Mouse (Mus musculus): ENCODE data around the gene Atg4d. TPM values are rescaled to one million over a fixed set of nuclear protein-coding genes. Genes with fewer than 3 reads are reported as not detected.
"Not testable (repeated sequence)": the region's sequence is repeated elsewhere in the genome, so short reads cannot be mapped to it uniquely, and the experiment has no call there.

The Atg4d gene
- polyA plus RNA-seq (2012; ENCODE audit: insufficient read depth, insufficient read length, missing spikeins), result 10.8 and 11.8 TPM in 2 replicates

GRCm38 (mm10) chr9:21265000-21265561 is at the start of gene Atg4d:
Atg4d (plus strand) TSS chr9:21265293.
- H3K4me1 ChIP-seq (ENCODE audit: control insufficient read depth, insufficient read depth, low read length), result peaks cover 29% of the 10 kb centered on the region
- H3K27ac ChIP-seq (ENCODE audit: insufficient read depth, low read depth, low read length), result 0 out of 2 replicates have a peak within 1 kb of the TSS, but pooled peaks have one; percentile 8
- H3K4me3 ChIP-seq (ENCODE audit: insufficient read depth, low read length), result peak within 1 kb of the TSS; percentile 77
- peak; percentile 88 for TF ChIP-seq POLR2A (IDR thresholded peaks at IDR 0.05; ENCODE audit: borderline replicate concordance, low read depth, low read length)
- no peak for TF ChIP-seq CTCF (IDR thresholded peaks at IDR 0.05; ENCODE audit: low read depth, low read length)

- Histone ChIP-seq H3K27ac (ENCODE audit: insufficient read depth, low read depth, low read length) (no peak overlapping the region), H3K4me3 (ENCODE audit: insufficient read depth, low read length) (no peak overlapping the region), H3K4me1 (ENCODE audit: control insufficient read depth, insufficient read depth, low read length) (0 out of 2 replicates have a peak, but pooled peaks cover 2% of the 10 kb centered on the region)
- TF ChIP-seq POLR2A (IDR thresholded peaks at IDR 0.05; ENCODE audit: borderline replicate concordance, low read depth, low read length) (no peak), CTCF (IDR thresholded peaks at IDR 0.05; ENCODE audit: low read depth, low read length) (no peak)
These were observed 48.8 kb upstream of the Atg4d start for GRCm38 (mm10) chr9:21216050-21216841.

- Histone ChIP-seq H3K4me1 (ENCODE audit: control insufficient read depth, insufficient read depth, low read length) (peaks cover 8% of the 10 kb centered on the region; the same call in 1 of the 2 replicates), H3K27ac (ENCODE audit: insufficient read depth, low read depth, low read length) (no peak overlapping the region), H3K4me3 (ENCODE audit: insufficient read depth, low read length) (no peak overlapping the region)
- TF ChIP-seq CTCF (IDR thresholded peaks at IDR 0.05; ENCODE audit: low read depth, low read length), result no peak
- no peak for TF ChIP-seq POLR2A (IDR thresholded peaks at IDR 0.05; ENCODE audit: borderline replicate concordance, low read depth, low read length)
These were observed 45.3 kb upstream of the Atg4d start for GRCm38 (mm10) chr9:21219820-21220219.

- Histone ChIP-seq H3K4me3 (ENCODE audit: insufficient read depth, low read length) (peak overlapping the region; percentile 51), H3K4me1 (ENCODE audit: control insufficient read depth, insufficient read depth, low read length) (peaks cover 10% of the 10 kb centered on the region; the same call in 1 of the 2 replicates), H3K27ac (ENCODE audit: insufficient read depth, low read depth, low read length) (peak overlapping the region; percentile 87)
- TF ChIP-seq POLR2A (IDR thresholded peaks at IDR 0.05; ENCODE audit: borderline replicate concordance, low read depth, low read length) (no peak), CTCF (IDR thresholded peaks at IDR 0.05; ENCODE audit: low read depth, low read length) (peak; percentile 95)
These were observed 44.4 kb upstream of the Atg4d start for GRCm38 (mm10) chr9:21220490-21221382.

- TF ChIP-seq CTCF (IDR thresholded peaks at IDR 0.05; ENCODE audit: low read depth, low read length), result no peak
- TF ChIP-seq POLR2A (IDR thresholded peaks at IDR 0.05; ENCODE audit: borderline replicate concordance, low read depth, low read length), result no peak
- Histone ChIP-seq H3K4me1 (ENCODE audit: control insufficient read depth, insufficient read depth, low read length) (peaks cover 10% of the 10 kb centered on the region; the same call in 1 of the 2 replicates), H3K4me3 (ENCODE audit: insufficient read depth, low read length) (no peak overlapping the region), H3K27ac (ENCODE audit: insufficient read depth, low read depth, low read length) (peak overlapping the region; percentile 87)
These were observed 43.6 kb upstream of the Atg4d start for GRCm38 (mm10) chr9:21221383-21221929.

GRCm38 (mm10) chr9:21223490-21223889 is 41.6 kb upstream of the Atg4d start:
- H3K27ac ChIP-seq (ENCODE audit: insufficient read depth, low read depth, low read length); H3K4me3 ChIP-seq (ENCODE audit: insufficient read depth, low read length): not testable (repeated sequence)
- H3K4me1 ChIP-seq (ENCODE audit: control insufficient read depth, insufficient read depth, low read length), result peaks cover 17% of the 10 kb centered on the region

- H3K4me1 ChIP-seq (ENCODE audit: control insufficient read depth, insufficient read depth, low read length), result peaks cover 17% of the 10 kb centered on the region
- no peak for TF ChIP-seq CTCF (IDR thresholded peaks at IDR 0.05; ENCODE audit: low read depth, low read length)
- TF ChIP-seq POLR2A (IDR thresholded peaks at IDR 0.05; ENCODE audit: borderline replicate concordance, low read depth, low read length), result no peak
- H3K4me3 ChIP-seq (ENCODE audit: insufficient read depth, low read length), result no peak overlapping the region
- H3K27ac ChIP-seq (ENCODE audit: insufficient read depth, low read depth, low read length), result no peak overlapping the region
These were observed 41.2 kb upstream of the Atg4d start for GRCm38 (mm10) chr9:21223906-21224305.

- Histone ChIP-seq H3K4me3 (ENCODE audit: insufficient read depth, low read length) (peak overlapping the region; percentile 45), H3K4me1 (ENCODE audit: control insufficient read depth, insufficient read depth, low read length) (peaks cover 17% of the 10 kb centered on the region), H3K27ac (ENCODE audit: insufficient read depth, low read depth, low read length) (no peak overlapping the region)
- TF ChIP-seq POLR2A (IDR thresholded peaks at IDR 0.05; ENCODE audit: borderline replicate concordance, low read depth, low read length), result no peak
- TF ChIP-seq CTCF (IDR thresholded peaks at IDR 0.05; ENCODE audit: low read depth, low read length), result no peak
These were observed 40.3 kb upstream of the Atg4d start for GRCm38 (mm10) chr9:21224576-21225414.

- Histone ChIP-seq H3K4me1 (ENCODE audit: control insufficient read depth, insufficient read depth, low read length) (peaks cover 17% of the 10 kb centered on the region), H3K4me3 (ENCODE audit: insufficient read depth, low read length) (peak overlapping the region; percentile 45), H3K27ac (ENCODE audit: insufficient read depth, low read depth, low read length) (no peak overlapping the region)
- no peak for TF ChIP-seq POLR2A (IDR thresholded peaks at IDR 0.05; ENCODE audit: borderline replicate concordance, low read depth, low read length)
- TF ChIP-seq CTCF (IDR thresholded peaks at IDR 0.05; ENCODE audit: low read depth, low read length), result no peak
These were observed 39.7 kb upstream of the Atg4d start for GRCm38 (mm10) chr9:21225415-21225758.
